Mouse (Mus musculus) layer of hippocampus, adult 2 months (tissue): ENCODE data around the gene Gdnf. TPM values are rescaled to one million over a fixed set of nuclear protein-coding genes. Genes with fewer than 3 reads are reported as not detected.

Experiments used
- DNase-seq, 2 experiments: peaks; one replicate each; pipeline ENCODE4 v3.0.0; 2022; ENCODE audit warnings: low spot score in 2 of 2
- H3K27ac ChIP-seq: fragments of 200-600 bp; 2 replicates; pipeline ENCODE4 v1.8.1; 2022
- H3K4me3 ChIP-seq: fragments of 200-600 bp; 2 replicates; pipeline ENCODE4 v1.8.1; 2022; ENCODE audit warnings: mild to moderate bottlenecking
- CTCF ChIP-seq: fragments of 200-600 bp; conservative IDR thresholded peaks from 2 replicates; pipeline ENCODE4 v1.8.1; 2022; ENCODE audit warnings: antibody characterized with exemption, mild to moderate bottlenecking, moderate library complexity
- total RNA-seq, 2 experiments: library from RNA; stranded (reverse); gene quantifications; 2 replicates each; pipeline ENCODE4 v1.2.3; 2021

Gene Gdnf
- total RNA-seq, 2 experiments from 2014 or later, result 0.15 to 0.25 TPM

GRCm38 (mm10) chr15:7877560-7878467 lies 67.2 kb downstream of the Gdnf start:
- no peak overlapping the region for H3K4me3 ChIP-seq
- no peak for DNase-seq
- no peak for TF ChIP-seq CTCF
- no peak overlapping the region for H3K27ac ChIP-seq

GRCm38 (mm10) chr15:7878861-7879260 lies 68.2 kb downstream of the Gdnf start:
- TF ChIP-seq CTCF, result no peak
- no peak for DNase-seq
- no peak overlapping the region for H3K4me3 ChIP-seq
- H3K27ac ChIP-seq, result no peak overlapping the region

GRCm38 (mm10) chr15:7879956-7880355 lies 69.3 kb downstream of the Gdnf start:
- no peak overlapping the region for H3K4me3 ChIP-seq
- TF ChIP-seq CTCF, result no peak
- DNase-seq, result no peak

GRCm38 (mm10) chr15:7884181-7884580 lies 73.5 kb downstream of the Gdnf start:
- DNase-seq, result no peak
- no peak for TF ChIP-seq CTCF
- Histone ChIP-seq H3K4me3 (no peak overlapping the region), H3K27ac (no peak overlapping the region)

More at GRCm38 (mm10) chr15:7879956-7880355, 69.3 kb downstream of the Gdnf start:
- no peak overlapping the region for H3K27ac ChIP-seq

- no peak overlapping the region for H3K4me3 ChIP-seq
- no peak for DNase-seq
- H3K27ac ChIP-seq, result no peak overlapping the region
- no peak for TF ChIP-seq CTCF
Measured at GRCm38 (mm10) chr15:7885106-7885505, 74.5 kb downstream of the Gdnf start.

- no peak for TF ChIP-seq CTCF
- no peak for DNase-seq
- no peak overlapping the region for H3K4me3 ChIP-seq
- no peak overlapping the region for H3K27ac ChIP-seq
Measured at GRCm38 (mm10) chr15:7886591-7886990, 75.9 kb downstream of the Gdnf start.
